Mouse (Mus musculus) olfactory bulb, adult 2 months (tissue): ENCODE measurements at regions not wholly inside any gene's neighbourhood (a gene's known extent, or its start where the extent isn't known, plus 50 kb on each side); places are given as distances from the start of the nearest gene placed in this dataset.

Source experiments
- CTCF ChIP-seq: fragments of 200-500 bp; IDR thresholded peaks from 2 replicates; pipeline ENCODE4 v1.5.1; 2012; ENCODE audit warnings: low read depth, mild to moderate bottlenecking, low read length, moderate library complexity; ENCODE audit not compliant: insufficient read depth
- POLR2A ChIP-seq: fragments of 200-500 bp; IDR thresholded peaks from 2 replicates; pipeline ENCODE4 v1.6.1; 2012; ENCODE audit warnings: mild to moderate bottlenecking, low read depth, low read length, moderate library complexity; ENCODE audit not compliant: insufficient read depth

DNA sequence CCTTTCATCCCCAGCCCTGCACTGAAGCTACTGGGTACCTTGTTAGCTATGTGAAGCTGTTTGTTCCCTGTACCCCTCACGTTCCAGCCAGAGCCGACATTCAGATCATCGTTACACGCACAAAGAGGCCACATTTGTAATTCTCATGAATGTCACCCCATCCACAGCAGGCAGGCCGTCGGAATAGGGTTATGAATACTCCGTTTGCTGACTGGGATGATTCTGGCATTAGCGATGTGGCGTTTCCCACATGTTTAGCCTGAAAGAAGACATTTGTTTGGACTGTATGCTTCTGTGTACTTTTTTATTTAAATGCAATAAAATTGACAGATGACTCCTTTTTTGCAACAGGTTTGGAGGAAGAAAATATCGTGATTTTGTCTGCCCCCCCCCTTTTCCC, 482.0 kb downstream of the Tshz3 start:
- TF ChIP-seq CTCF (no peak), POLR2A (no peak)
